Mouse (Mus musculus) brain, embryonic 18.5 days (tissue): ENCODE data around the gene Kras.

Source experiments
- DNase-seq: peaks from one replicate; pipeline ENCODE4 v3.0.0-alpha.2; 2012; ENCODE audit warnings: low read depth, low spot score

Gene Kras

DNA sequence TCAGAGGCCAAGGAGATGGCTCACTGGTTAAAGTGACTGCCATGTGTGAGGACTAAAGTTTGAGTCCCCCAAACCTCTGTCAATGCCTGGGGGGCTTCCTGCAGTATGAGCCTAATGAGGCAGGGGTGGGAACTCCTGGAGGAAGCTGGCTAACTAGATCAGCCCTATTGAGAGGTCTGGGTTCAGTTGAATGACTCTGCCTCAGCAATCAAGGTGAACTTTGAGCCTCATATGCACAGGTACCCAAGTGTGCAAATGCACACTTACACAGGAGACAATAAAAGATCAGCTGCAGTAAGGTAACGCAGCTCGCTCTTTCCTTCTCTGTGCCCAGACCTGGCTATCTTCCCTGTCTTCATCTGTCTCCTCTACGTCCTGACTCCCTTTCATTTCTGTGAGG is 57.0 kb downstream of the Kras start:
- DNase-seq: no peak

DNA sequence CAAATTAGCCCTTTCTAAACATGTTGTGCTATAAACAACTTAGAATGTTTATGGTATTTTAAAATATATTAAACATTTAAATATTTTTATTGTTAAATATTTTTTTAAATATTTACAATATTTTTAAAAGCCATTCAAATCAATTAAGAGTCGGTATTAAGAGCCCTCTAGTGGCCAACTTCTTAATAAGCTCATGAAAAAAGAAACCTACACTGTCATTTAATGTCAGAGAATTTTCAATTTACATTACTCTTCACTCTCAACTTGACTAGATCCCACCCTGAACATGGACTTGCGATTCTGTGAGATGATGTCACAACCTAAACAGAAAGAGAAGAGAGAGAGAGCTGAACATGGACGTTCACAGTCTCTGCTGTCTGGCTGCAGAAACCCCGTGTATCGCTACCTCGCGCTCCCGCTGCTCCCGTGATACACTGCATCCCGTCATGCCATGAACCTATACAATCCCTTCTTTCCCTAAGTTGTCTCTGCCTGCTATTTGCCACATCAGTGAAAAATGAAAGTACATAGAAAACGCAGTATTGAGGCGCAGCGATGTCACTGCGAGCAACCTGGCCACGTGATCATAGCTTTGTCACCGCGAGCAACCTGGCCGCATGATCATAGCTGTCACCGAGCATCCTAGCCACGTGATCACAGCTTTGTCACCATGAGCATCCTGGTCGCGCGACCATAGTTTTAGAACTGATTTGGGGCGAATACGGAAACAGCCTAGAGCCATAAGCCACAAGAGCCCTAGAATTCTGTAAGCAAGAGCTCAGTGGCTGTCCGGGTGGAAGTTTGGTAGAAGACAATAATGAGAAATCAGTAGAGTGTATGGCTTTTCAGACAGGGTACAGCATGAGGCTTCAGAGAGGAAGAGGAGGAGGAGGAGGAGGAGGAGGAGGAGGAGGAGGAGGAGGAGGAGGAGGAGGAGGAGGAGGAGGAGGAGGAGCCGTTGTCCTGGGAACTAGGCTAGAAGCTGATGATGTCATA is 62.6 kb downstream of the Kras start:
- DNase-seq: peak; percentile 26

DNA sequence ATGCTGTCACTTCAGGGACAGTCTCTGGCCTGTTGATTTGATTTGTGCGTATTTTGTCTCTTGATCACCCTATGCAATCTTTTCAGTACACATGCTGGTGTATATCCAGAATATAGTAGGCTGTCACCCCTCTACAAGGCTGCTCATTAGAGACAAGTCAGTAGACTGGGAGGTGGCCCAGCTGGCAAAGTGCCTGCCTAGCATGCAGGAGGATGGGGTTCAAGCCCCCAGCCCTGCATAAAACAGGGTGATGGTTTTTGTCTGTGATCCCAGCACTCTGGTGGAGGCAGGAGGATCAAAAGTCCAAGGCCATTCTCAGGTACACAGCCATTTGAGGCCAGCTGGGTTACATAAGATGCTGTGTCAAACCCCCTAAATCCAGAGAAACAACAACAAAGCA is 63.9 kb downstream of the Kras start:
- no peak for DNase-seq

DNA sequence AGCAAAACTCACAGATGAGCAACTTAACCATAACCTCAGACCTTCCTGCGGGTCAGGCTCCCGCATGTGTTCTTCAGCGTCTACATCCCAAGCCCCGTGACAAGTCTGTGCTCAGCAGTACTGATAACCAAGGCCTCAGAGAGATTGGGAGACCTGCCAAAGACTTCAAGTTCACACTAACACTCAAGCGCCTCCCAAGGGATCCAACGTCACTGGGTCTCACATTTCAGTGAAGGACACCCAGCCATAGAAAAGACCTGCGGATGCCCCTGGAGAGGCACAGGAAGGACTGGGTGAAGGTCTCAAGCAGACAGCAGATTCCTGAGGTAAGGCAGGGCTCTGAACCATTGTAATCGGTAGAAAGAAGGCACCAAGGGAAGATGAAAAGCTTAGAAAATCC is 68.0 kb downstream of the Kras start:
- no peak for DNase-seq

DNA sequence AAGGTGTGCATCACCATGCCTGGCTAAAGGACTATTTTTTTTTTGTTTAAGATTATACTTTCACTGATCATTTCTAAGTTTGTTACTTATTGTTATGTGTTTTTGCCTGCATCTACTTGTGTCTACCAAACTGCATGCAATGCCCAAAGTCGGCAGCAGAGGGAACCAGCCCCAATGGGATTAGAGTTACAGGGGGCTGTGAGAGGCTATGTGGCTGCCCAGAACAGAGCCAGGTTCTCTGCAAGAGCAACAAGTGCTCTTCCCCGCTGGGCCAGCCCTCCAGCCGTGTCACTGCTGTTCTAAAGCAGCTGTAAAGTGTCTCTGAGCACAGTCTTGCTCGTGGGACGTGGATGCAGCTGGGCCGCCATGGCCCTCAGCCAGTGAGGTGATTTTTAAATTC is 70.4 kb downstream of the Kras start:
- no peak for DNase-seq

DNA sequence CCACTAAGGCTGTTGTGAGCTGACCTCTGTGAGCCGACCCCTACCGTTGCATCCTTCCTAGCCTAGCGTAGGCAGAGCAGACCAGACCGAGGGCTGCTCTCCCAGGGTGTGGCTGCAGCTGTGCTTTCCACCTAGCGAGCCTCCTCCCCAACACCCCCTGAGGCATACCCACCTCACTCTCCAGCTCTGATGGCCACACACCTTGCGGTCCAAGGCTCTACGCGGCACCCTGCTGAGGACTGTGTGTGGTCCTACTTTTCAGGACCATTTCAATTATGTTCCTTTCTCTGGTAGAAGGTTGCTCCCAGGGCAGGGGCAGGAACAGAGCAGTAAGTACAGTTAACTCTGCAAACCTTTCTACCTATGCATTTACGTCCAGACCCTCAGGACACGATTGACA is 73.6 kb downstream of the Kras start:
- no peak for DNase-seq

DNA sequence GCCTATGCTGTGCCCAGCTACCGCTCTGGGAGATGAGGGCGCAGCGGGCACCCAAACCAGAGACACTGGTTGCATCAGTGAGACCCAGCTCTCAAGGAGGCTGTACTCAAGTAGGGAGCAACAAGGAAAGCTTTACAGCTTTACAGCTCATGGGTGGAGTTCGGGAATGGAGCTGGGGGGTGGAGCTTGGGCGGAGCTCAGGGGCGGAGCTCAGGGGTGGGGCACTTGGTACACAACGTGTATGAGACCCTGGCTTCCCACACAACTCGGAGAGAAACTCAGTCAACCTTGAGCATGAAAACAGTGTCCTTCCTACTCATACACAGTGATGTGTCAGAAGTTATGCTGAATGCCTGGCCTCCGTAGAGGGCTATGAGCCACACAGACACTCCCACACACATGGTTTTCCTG is 74.5 kb downstream of the Kras start:
- DNase-seq: no peak

DNA sequence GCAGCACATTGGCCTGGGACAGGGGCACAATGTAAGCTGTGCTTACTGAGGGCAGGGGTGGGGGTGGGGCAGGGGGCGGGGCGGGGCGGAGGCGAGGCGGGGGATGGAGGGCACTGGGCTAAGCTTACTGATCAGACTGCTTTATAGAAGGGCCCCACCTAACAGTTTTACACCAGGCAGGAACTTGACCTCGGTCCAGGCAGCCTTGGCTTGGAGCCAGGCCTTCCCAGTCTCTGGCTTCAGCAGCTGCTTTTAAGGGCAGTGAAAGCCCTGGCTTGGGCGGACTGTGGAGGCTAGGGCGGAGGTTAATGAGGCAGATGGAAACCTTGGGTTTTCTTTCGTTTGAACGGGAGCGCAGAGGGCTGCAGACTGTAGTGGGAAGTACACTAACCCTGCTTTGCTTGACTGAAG is 76.3 kb downstream of the Kras start:
- DNase-seq: no peak

DNA sequence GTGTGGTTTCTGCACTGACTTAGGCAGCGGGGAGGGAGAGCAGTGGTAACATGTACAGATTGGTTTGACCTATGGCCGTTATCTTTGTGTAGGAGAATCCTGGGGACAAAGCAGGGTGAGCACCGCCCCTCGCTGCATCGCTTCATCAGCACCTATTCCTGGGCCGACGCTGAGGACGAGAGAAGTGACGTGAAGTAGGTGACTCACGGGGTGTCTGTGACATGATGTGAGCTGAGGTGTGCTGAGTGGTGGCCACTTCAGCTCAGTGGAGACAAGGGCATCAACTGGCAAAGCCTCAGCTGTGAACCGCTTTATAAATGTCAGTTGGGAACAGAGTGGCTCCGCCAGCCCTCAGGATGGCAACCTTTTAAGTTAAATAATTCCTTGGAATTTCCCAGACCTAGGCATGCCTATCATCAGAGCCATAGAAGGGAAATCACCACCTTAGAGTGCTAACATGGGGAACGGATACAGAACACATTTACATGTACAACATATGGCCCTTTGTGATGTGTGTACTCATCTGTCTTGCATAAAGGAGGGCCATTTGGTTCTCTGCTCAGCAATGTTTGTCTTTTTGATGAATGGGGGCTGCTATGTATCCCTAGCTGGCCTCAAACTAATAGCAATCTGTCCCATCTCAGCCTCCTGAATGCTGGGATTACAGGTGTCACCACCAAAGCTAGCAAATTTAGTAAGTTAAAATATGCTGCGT is 78.0 kb downstream of the Kras start:
- no peak for DNase-seq
